Mouse (Mus musculus) kidney, embryonic 16.5 days (tissue): ENCODE data around the gene Plppr3. TPM values are rescaled to one million over a fixed set of nuclear protein-coding genes. Genes with fewer than 3 reads are reported as not detected.
"Not testable (repeated sequence)": the region's sequence is repeated elsewhere in the genome, so short reads cannot be mapped to it uniquely, and the experiment has no call there.

Experiments used
- ATAC-seq: fragments of 200-750 bp; cut with Nextera tagmentation; 2 replicates; pipeline ENCODE4 v1.8.0; 2017; ENCODE audit warnings: moderate TSS enrichment; ENCODE audit not compliant: low FRiP score, low TSS enrichment
- H3K27ac ChIP-seq: fragments of 300-500 bp; sonication (generic); 2 replicates; pipeline ENCODE4 v1.5.1; 2014; ENCODE audit warnings: low read length
- H3K27me3 ChIP-seq: fragments of 300-500 bp; sonication (generic); 2 replicates; pipeline ENCODE4 v1.6.1; 2014; ENCODE audit warnings: low read length, control low read depth, mixed read lengths; ENCODE audit not compliant: insufficient read depth
- H3K36me3 ChIP-seq: fragments of 300-500 bp; sonication (generic); 2 replicates; pipeline ENCODE4 v1.6.1; 2014; ENCODE audit warnings: low read length, control low read depth, mixed read lengths; ENCODE audit not compliant: insufficient read depth
- H3K4me1 ChIP-seq: fragments of 300-500 bp; sonication (generic); 2 replicates; pipeline ENCODE4 v1.6.1; 2014; ENCODE audit warnings: low read length, control low read depth, mixed read lengths; ENCODE audit not compliant: insufficient read depth
- H3K4me2 ChIP-seq: fragments of 300-500 bp; sonication (generic); replicated peaks from 2 replicates; pipeline ENCODE4 v1.6.1; 2014; ENCODE audit warnings: low read depth, low read length
- H3K4me3 ChIP-seq: fragments of 300-500 bp; sonication (generic); 2 replicates; pipeline ENCODE4 v1.5.1; 2014; ENCODE audit warnings: mild to moderate bottlenecking, low read length
- H3K9ac ChIP-seq: fragments of 300-500 bp; sonication (generic); replicated peaks from 2 replicates; pipeline ENCODE4 v1.6.1; 2014; ENCODE audit warnings: low read length
- H3K9me3 ChIP-seq: fragments of 300-500 bp; sonication (generic); 2 replicates; pipeline ENCODE4 v1.6.1; 2016; ENCODE audit warnings: low read length, control low read depth
- WGBS: fragments of 180-500 bp; shearing (Covaris S2); extraction: QIAGEN DNeasy Blood & Tissue Kit; methylation state at CpG from one replicate; pipeline ENCODE4 v1.1.7; 2014; 5-methylcytosine and 5-hydroxymethylcytosine counted together
- polyA plus RNA-seq: library from polyadenylated mRNA; unstranded; fragments of >200 nt; fragmentation: Nextera tagmentation; extraction: Ambion mirVana; gene quantifications from 2 replicates; pipeline ENCODE4 v1.2.1, GENCODE M21; 2015

Plppr3 gene
- polyA plus RNA-seq, 1 experiment from 2014 or later: 72.7 TPM

DNA sequence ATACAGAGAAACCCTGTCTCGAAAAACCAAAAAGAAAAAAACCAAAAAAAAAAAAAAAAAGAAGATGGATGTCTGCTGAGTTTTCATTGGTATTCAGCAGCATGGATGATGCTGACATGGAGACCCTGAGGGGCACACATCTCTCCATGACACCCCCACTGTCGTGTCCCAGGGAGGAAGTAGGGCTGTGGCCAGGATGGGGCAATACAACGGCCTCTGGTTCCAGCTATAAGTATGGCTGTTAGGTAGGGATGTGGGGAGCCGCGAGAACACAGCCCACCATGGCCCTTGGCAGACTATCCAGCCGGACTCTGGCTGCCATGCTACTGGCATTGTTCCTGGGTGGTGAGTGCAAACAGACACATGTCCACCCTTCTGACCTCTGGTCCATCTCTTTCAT, 11.6 kb upstream of the Plppr3 start, which contains the start of gene Elane:
Elane (plus strand) TSS at position 194 of the 400 bp plus-strand sequence.
- Histone ChIP-seq H3K27ac (no peak within 1 kb of the TSS), H3K4me1 (peaks cover 23% of the 10 kb centered on the region), H3K9me3 (no peaks in the 10 kb centered on the region), H3K9ac (no peak within 1 kb of the TSS), H3K36me3 (no peaks in the 10 kb centered on the region), H3K27me3 (no peaks in the 10 kb centered on the region), H3K4me2 (no peak within 1 kb of the TSS), H3K4me3 (no peak within 1 kb of the TSS)
- WGBS: 79% methylated on average over 6 of the region's 6 CpGs
- no peak for ATAC-seq

DNA sequence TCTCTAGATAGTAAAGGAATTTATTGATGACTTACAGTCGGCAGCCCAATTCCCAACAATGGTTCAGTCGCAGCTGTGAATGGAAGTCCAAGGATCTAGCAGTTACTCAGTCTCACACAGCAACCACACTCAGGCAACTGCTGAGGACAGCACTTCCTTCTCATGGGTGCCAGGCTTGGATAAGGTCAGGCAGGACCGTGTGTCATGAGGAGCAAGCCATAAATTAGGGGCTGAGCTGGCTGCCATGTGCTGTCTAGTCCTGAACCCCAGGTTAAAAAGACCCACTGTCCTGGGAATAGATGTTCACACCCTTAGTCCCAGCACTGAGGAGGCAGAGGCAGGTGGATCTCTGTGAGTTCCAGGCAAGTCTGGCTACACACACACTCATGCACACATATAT, 10.5 kb upstream of the Plppr3 start:
- not testable (repeated sequence) for H3K36me3 ChIP-seq, H3K27ac ChIP-seq, ATAC-seq, H3K9ac ChIP-seq, H3K4me3 ChIP-seq, H3K27me3 ChIP-seq, H3K9me3 ChIP-seq, H3K4me2 ChIP-seq
- WGBS: 57% methylated on average over 2 of the region's 3 CpGs
- peaks cover 34% of the 10 kb centered on the region for H3K4me1 ChIP-seq

DNA sequence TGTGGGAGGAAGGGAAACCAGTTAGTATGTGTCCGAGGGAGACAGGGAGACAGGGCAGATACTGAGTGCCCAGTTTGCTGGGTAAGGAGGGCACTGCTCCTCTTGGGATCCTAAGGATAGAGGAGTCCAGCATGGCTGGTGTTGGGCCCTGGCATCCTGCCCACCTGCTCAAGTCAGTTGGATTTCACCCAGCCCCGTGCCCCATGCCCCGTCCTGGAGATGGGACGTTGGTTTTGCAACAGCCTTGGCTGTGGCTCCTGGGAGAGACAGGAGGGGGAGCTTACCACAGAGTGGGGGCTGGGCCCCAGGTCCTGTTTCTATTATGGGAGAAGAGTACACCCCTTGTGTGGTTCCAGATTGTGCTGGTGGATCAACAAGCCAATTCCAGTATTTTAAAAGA, 10.0 kb upstream of the Plppr3 start:
- Histone ChIP-seq H3K4me1 (peaks cover 39% of the 10 kb centered on the region), H3K9me3 (no peaks in the 10 kb centered on the region), H3K27me3 (no peaks in the 10 kb centered on the region), H3K36me3 (no peaks in the 10 kb centered on the region), H3K4me3 (no peak overlapping the region), H3K27ac (no peak overlapping the region), H3K4me2 (no peak overlapping the region), H3K9ac (no peak overlapping the region)
- WGBS: 65% methylated on average over 4 of the region's 4 CpGs
- no peak for ATAC-seq

DNA sequence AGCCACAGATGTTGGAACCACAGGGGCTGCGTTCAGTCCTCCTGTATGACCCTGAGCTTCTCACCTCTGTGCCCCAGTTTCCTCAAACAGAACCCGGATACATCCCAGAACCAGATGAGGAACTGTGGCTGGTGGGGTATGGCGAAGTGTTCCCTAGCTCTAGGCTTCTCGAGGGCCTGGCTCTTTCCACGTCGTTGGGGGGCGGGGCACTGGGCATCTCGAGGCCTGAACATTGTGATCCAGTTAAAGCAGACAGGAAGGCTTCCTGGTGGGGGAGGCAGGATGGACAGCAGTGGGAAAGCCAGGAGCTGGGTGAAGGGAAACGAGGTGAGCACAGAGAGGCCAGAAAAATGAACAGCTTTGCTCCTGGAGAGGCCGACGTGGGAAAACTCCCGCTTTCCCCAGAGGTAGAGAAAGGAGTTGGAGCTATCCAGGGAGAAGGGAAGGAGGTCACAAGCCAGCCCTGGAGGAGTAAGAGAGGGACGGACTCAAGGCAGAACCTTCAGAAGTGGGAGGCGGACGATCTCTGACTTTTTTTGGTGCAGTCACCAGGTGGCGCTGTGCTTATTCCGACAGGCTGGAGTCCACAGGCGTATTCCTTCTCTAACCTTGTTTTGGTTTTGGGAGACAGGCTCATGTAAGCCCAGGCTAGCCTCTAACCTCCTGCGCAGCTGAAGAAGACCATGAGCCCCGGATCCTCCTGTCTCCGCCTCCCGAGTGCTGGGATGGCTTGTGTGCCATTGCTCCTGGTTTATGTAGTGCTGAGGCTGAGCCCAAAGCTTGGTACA, 9.1 kb upstream of the Plppr3 start:
- H3K4me3 ChIP-seq: no peak overlapping the region
- no peak overlapping the region for H3K4me2 ChIP-seq

DNA sequence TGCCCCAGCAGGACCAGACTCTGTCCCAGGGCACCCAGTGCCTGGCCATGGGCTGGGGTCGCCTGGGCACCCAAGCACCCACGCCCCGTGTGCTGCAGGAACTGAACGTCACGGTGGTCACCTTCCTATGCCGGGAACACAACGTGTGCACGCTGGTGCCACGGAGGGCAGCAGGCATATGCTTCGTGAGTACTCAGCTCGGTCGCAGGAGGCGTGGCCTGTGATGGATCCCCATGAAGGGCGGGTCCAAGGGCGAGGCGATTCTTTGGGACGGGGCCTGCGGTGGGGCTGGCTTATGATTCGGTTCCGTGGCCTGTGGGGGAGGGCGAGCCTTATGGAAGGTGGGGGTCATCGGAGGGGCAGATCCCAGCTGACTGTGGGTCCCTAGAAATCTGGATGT, 7.5 kb upstream of the Plppr3 start:
- no peaks in the 10 kb centered on the region for H3K9me3 ChIP-seq
- H3K36me3 ChIP-seq: no peaks in the 10 kb centered on the region
- WGBS: 6% methylated on average over 22 of the region's 22 CpGs
- H3K9ac ChIP-seq: peak overlapping the region; percentile 46
- no peaks in the 10 kb centered on the region for H3K27me3 ChIP-seq
- H3K4me3 ChIP-seq: peak overlapping the region; percentile 24
- H3K4me1 ChIP-seq: peaks cover 51% of the 10 kb centered on the region
- H3K27ac ChIP-seq: no peak overlapping the region
- H3K4me2 ChIP-seq: peak overlapping the region; percentile 48
- 0 out of 2 replicates have a peak, but pooled peaks have one; percentile 3 for ATAC-seq

More for the DNA sequence above, 9.1 kb upstream of the Plppr3 start:
- 15% methylated on average over 22 of the region's 22 CpGs for WGBS
- H3K4me1 ChIP-seq: peaks cover 41% of the 10 kb centered on the region
- H3K9ac ChIP-seq: 0 out of 2 replicates have a peak overlapping the region, but pooled peaks have one; percentile 13
- H3K36me3 ChIP-seq: no peaks in the 10 kb centered on the region
- H3K9me3 ChIP-seq: no peaks in the 10 kb centered on the region
- no peaks in the 10 kb centered on the region for H3K27me3 ChIP-seq
- no peak for ATAC-seq
- no peak overlapping the region; the same call in 1 of the 2 replicates for H3K27ac ChIP-seq

DNA sequence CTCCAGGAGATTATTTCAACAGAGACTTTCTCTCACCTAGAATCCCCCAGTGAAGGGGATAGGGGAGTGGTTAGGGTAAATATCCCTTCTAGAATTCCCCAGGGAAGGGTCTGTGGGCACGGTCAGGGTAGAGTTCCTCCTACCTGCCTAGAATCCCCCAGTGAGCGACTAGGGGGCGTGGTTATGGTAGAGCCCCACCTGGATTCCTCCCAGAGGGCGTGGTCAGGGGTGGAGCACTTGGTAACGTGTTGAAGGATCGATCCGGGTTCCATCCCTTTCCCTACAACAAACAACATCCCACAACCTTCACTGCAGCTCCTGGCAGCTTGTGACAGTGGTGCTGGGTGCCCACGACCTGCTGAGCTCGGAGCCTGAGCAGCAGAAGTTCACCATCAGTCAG, 6.3 kb upstream of the Plppr3 start:
- H3K36me3 ChIP-seq: no peaks in the 10 kb centered on the region
- peaks cover 53% of the 10 kb centered on the region for H3K4me1 ChIP-seq
- H3K27ac ChIP-seq: no peak overlapping the region
- 22% methylated on average over 9 of the region's 9 CpGs for WGBS
- no peak overlapping the region for H3K9ac ChIP-seq
- no peak overlapping the region for H3K4me3 ChIP-seq
- peak overlapping the region; percentile 16 for H3K4me2 ChIP-seq
- no peaks in the 10 kb centered on the region for H3K9me3 ChIP-seq
- no peak for ATAC-seq
- no peaks in the 10 kb centered on the region for H3K27me3 ChIP-seq

DNA sequence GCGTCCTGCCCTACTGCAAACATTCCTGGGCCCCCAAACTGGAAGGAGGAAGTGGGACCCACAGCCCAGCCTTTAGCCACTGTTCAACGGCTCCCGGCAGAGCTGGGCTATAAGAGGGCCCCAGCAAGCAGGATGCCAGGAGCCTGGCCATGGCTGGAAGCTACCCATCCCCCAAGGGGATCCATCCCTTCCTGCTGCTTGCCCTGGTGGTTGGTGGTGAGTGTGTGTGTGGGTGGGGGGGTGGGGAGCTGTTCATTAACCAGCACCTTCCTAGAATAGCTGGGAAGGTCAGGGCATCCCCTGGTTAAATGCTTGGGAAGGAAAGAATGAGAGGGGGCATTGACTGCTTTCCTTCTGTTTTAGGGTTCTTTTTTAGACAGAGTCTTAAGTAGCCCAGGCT, 5.1 kb upstream of the Plppr3 start:
- WGBS: 25% methylated on average over 3 of the region's 3 CpGs
- Histone ChIP-seq H3K4me3 (no peak overlapping the region), H3K27me3 (no peaks in the 10 kb centered on the region), H3K4me1 (peaks cover 60% of the 10 kb centered on the region), H3K36me3 (no peaks in the 10 kb centered on the region), H3K9me3 (no peaks in the 10 kb centered on the region), H3K9ac (no peak overlapping the region), H3K4me2 (no peak overlapping the region; the same call in 1 of the 2 replicates), H3K27ac (peak overlapping the region; percentile 62)
- peak; percentile 50 for ATAC-seq

DNA sequence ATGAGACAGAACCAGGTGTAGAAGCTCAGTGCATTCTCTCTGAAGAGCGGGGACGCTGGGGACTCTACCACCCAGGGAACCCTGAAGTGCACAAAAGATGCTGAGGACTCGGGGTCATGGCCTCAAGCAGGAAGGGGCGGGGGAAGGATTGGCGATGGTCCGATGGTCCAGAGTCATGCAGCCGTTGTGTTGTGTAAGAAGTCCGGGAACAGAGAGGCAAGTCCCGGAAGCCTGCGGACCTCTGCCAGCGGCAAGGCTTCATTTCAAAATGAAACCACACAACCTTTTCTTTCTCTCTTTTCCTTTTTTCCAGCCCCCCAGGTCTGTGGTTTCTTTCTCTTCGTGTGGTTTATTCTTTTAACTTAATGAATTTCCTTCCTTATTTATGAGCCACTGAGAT, 3.3 kb upstream of the Plppr3 start:
- no peak overlapping the region for H3K9ac ChIP-seq
- no peak for ATAC-seq
- H3K27me3 ChIP-seq: no peaks in the 10 kb centered on the region
- no peak overlapping the region for H3K4me3 ChIP-seq
- WGBS: 52% methylated on average over 12 of the region's 12 CpGs
- no peaks in the 10 kb centered on the region for H3K9me3 ChIP-seq
- H3K4me1 ChIP-seq: peaks cover 61% of the 10 kb centered on the region
- H3K36me3 ChIP-seq: no peaks in the 10 kb centered on the region
- no peak overlapping the region for H3K27ac ChIP-seq
- H3K4me2 ChIP-seq: no peak overlapping the region

DNA sequence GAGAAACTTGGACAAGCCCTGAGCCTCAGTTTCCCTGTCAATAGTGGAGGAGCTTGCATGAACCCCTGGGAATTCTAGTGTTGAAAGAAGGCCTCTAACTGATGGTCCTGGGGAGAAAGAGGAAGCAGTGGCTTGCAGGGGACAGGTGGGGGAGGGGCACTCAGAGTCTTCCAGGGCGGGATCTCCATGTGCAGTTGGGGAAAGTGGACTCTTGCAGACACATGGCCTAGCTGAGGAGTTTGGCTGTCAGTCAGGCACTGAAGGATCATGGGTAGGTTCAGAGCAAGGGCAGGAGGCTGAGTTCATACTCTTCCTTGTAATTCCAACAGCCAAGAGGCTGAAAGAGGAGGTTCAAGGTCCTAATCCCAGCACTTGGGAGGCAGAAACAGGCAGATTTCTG, 2.7 kb upstream of the Plppr3 start:
- Histone ChIP-seq H3K27me3 (no peaks in the 10 kb centered on the region), H3K36me3 (no peaks in the 10 kb centered on the region)

DNA sequence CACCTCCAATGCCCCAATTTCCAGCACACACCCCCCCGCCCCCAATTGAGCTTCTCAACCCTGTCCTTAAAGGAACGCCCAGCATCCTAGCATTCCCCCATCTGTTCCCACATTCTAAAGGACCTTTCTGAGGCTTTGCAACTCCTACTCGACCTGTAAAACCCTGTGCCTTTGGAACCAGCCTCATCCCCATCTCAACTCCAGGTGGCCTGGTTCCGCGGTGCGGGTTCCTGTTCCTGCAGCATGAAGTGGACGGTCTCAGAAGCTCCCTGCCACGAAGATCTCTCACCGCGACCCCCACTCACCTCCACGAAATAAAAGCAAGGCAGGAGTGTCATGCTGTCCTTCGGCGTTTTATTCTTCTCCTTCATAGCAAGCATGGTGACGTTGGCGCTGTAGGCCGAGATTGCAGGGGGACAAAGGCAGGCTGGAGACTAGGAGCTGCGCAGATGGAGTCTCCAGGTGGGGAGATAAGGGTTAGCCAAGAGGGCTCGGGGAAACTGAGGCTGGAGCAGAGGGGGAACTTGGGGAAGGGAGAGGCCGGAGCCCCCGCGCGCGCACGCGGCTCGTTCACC, 632 bp downstream of the Plppr3 start:
- Histone ChIP-seq H3K36me3 (peaks cover 6% of the 10 kb centered on the region), H3K27ac (peak overlapping the region; percentile 66; the same call in 1 of the 2 replicates), H3K4me1 (peaks cover 32% of the 10 kb centered on the region), H3K4me2 (peak overlapping the region; percentile 97), H3K27me3 (no peaks in the 10 kb centered on the region), H3K9me3 (no peaks in the 10 kb centered on the region), H3K4me3 (peak overlapping the region; percentile 78), H3K9ac (peak overlapping the region; percentile 92)
- peak; percentile 16; the same call in 1 of the 2 replicates for ATAC-seq
- 1% methylated on average over 26 of the region's 26 CpGs for WGBS

More for the DNA sequence above, 2.7 kb upstream of the Plppr3 start:
- WGBS: 65% methylated on average over 1 of the region's 1 CpGs
- no peak overlapping the region for H3K9ac ChIP-seq
- no peak for ATAC-seq
- H3K4me3 ChIP-seq: no peak overlapping the region
- peaks cover 59% of the 10 kb centered on the region for H3K4me1 ChIP-seq
- H3K9me3 ChIP-seq: no peaks in the 10 kb centered on the region
- no peak overlapping the region for H3K4me2 ChIP-seq
- no peak overlapping the region for H3K27ac ChIP-seq
